Mouse (Mus musculus) hindbrain, embryonic 13.5 days (tissue): Measurements from ENCODE around the gene Sfxn5. TPM values are rescaled to one million over a fixed set of nuclear protein-coding genes. Genes with fewer than 3 reads are reported as not detected.

Source experiments
- ATAC-seq: fragments of 200-750 bp; cut with Nextera tagmentation; 2 replicates; pipeline ENCODE4 v1.8.0; 2017; ENCODE audit warnings: moderate TSS enrichment; ENCODE audit not compliant: low FRiP score
- H3K27ac ChIP-seq: fragments of 300-500 bp; sonication (generic); 2 replicates; pipeline ENCODE4 v1.5.1; 2015; ENCODE audit warnings: inconsistent platforms, mild to moderate bottlenecking, moderate library complexity
- H3K27me3 ChIP-seq: fragments of 300-500 bp; sonication (generic); 2 replicates; pipeline ENCODE4 v1.6.1; 2015; ENCODE audit warnings: mild to moderate bottlenecking, inconsistent platforms
- H3K36me3 ChIP-seq: fragments of 300-500 bp; sonication (generic); 2 replicates; pipeline ENCODE4 v1.6.1; 2015; ENCODE audit warnings: mild to moderate bottlenecking, inconsistent platforms
- H3K4me1 ChIP-seq: fragments of 300-500 bp; sonication (generic); replicated peaks from 2 replicates; pipeline ENCODE4 v1.6.1; 2015; ENCODE audit warnings: inconsistent platforms
- H3K4me2 ChIP-seq: fragments of 300-500 bp; sonication (generic); 2 replicates; pipeline ENCODE4 v1.6.1; 2015; ENCODE audit warnings: inconsistent platforms, mild to moderate bottlenecking, moderate library complexity
- H3K4me3 ChIP-seq: fragments of 300-500 bp; sonication (generic); 2 replicates; pipeline ENCODE4 v1.5.1; 2015; ENCODE audit warnings: mild to moderate bottlenecking, inconsistent platforms
- H3K9ac ChIP-seq: fragments of 300-500 bp; sonication (generic); 2 replicates; pipeline ENCODE4 v1.6.1; 2015; ENCODE audit warnings: mild to moderate bottlenecking, inconsistent platforms
- H3K9me3 ChIP-seq: fragments of 300-500 bp; sonication (generic); 2 replicates; pipeline ENCODE4 v1.6.1; 2016; ENCODE audit warnings: inconsistent platforms
- WGBS: fragments of 180-500 bp; shearing (Covaris S2); methylation state at CpG from one replicate; pipeline ENCODE4 v1.1.7; 2015; 5-methylcytosine and 5-hydroxymethylcytosine counted together
- polyA plus RNA-seq: library from polyadenylated mRNA; unstranded; fragments of >200 nt; fragmentation: Nextera tagmentation; extraction: Ambion mirVana; gene quantifications from 2 replicates; pipeline ENCODE4 v1.2.1, GENCODE M21; 2015

Gene Sfxn5
- polyA plus RNA-seq, 1 experiment from 2014 or later: 19.6 TPM

- H3K36me3 ChIP-seq: peaks cover 38% of the 10 kb centered on the region
- H3K4me2 ChIP-seq: no peak overlapping the region
- H3K9ac ChIP-seq: no peak overlapping the region
- no peaks in the 10 kb centered on the region for H3K4me1 ChIP-seq
- H3K27me3 ChIP-seq: 0 out of 2 replicates have a peak, but pooled peaks cover 15% of the 10 kb centered on the region
- H3K9me3 ChIP-seq: no peaks in the 10 kb centered on the region
- no peak for ATAC-seq
- no peak overlapping the region for H3K4me3 ChIP-seq
- H3K27ac ChIP-seq: no peak overlapping the region
Measured at GRCm38 (mm10) chr6:85344929-85345328, 11.7 kb upstream of the Sfxn5 start.

GRCm38 (mm10) chr6:85343027-85343426 lies 9.8 kb upstream of the Sfxn5 start:
- WGBS: 90% methylated on average over 8 of the region's 8 CpGs

GRCm38 (mm10) chr6:85341814-85342501 lies 8.7 kb upstream of the Sfxn5 start:
- peaks cover 15% of the 10 kb centered on the region; the same call in 1 of the 2 replicates for H3K27me3 ChIP-seq
- WGBS: 77% methylated on average over 13 of the region's 13 CpGs
- H3K9me3 ChIP-seq: no peaks in the 10 kb centered on the region
- no peak overlapping the region for H3K9ac ChIP-seq
- H3K4me3 ChIP-seq: no peak overlapping the region
- peaks cover 28% of the 10 kb centered on the region for H3K36me3 ChIP-seq
- no peak for ATAC-seq
- H3K27ac ChIP-seq: no peak overlapping the region
- H3K4me2 ChIP-seq: no peak overlapping the region
- H3K4me1 ChIP-seq: no peaks in the 10 kb centered on the region

More at GRCm38 (mm10) chr6:85343027-85343426, 9.8 kb upstream of the Sfxn5 start:
- no peak for ATAC-seq
- H3K9me3 ChIP-seq: no peaks in the 10 kb centered on the region
- no peak overlapping the region for H3K9ac ChIP-seq
- peaks cover 32% of the 10 kb centered on the region for H3K36me3 ChIP-seq
- 0 out of 2 replicates have a peak, but pooled peaks cover 15% of the 10 kb centered on the region for H3K27me3 ChIP-seq
- no peaks in the 10 kb centered on the region for H3K4me1 ChIP-seq
- no peak overlapping the region for H3K4me3 ChIP-seq
- no peak overlapping the region for H3K27ac ChIP-seq
- no peak overlapping the region for H3K4me2 ChIP-seq

- no peak overlapping the region for H3K27ac ChIP-seq
- H3K36me3 ChIP-seq: peaks cover 38% of the 10 kb centered on the region
- H3K9me3 ChIP-seq: no peaks in the 10 kb centered on the region
- peaks cover 28% of the 10 kb centered on the region; the same call in 1 of the 2 replicates for H3K27me3 ChIP-seq
- H3K9ac ChIP-seq: no peak overlapping the region
- H3K4me1 ChIP-seq: no peaks in the 10 kb centered on the region
- no peak for ATAC-seq
- H3K4me3 ChIP-seq: no peak overlapping the region
- 77% methylated on average over 12 of the region's 12 CpGs for WGBS
- H3K4me2 ChIP-seq: no peak overlapping the region
Measured at GRCm38 (mm10) chr6:85340184-85340583, 7.0 kb upstream of the Sfxn5 start.

- no peak for ATAC-seq
- 70% methylated on average over 1 of the region's 1 CpGs for WGBS
- no peak overlapping the region for H3K4me2 ChIP-seq
- no peaks in the 10 kb centered on the region for H3K9me3 ChIP-seq
- no peak overlapping the region for H3K9ac ChIP-seq
- no peak overlapping the region for H3K27ac ChIP-seq
- no peaks in the 10 kb centered on the region for H3K4me1 ChIP-seq
- H3K4me3 ChIP-seq: no peak overlapping the region
- H3K36me3 ChIP-seq: peaks cover 38% of the 10 kb centered on the region
- H3K27me3 ChIP-seq: peaks cover 26% of the 10 kb centered on the region; the same call in 1 of the 2 replicates
Measured at GRCm38 (mm10) chr6:85339273-85339901, 6.2 kb upstream of the Sfxn5 start.

- H3K36me3 ChIP-seq: peaks cover 37% of the 10 kb centered on the region
- no peaks in the 10 kb centered on the region for H3K9me3 ChIP-seq
- H3K4me2 ChIP-seq: no peak overlapping the region
- H3K9ac ChIP-seq: no peak overlapping the region
- 84% methylated on average over 9 of the region's 9 CpGs for WGBS
- peaks cover 5% of the 10 kb centered on the region for H3K4me1 ChIP-seq
- ATAC-seq: no peak
- no peak overlapping the region for H3K4me3 ChIP-seq
- H3K27me3 ChIP-seq: peaks cover 20% of the 10 kb centered on the region; the same call in 1 of the 2 replicates
- H3K27ac ChIP-seq: no peak overlapping the region
Measured at GRCm38 (mm10) chr6:85336944-85337343, 3.7 kb upstream of the Sfxn5 start.

GRCm38 (mm10) chr6:85335352-85335751 lies 2.1 kb upstream of the Sfxn5 start:
- Histone ChIP-seq H3K27ac (no peak overlapping the region), H3K4me1 (peaks cover 9% of the 10 kb centered on the region), H3K4me3 (no peak overlapping the region), H3K27me3 (peaks cover 35% of the 10 kb centered on the region), H3K9me3 (no peaks in the 10 kb centered on the region), H3K4me2 (no peak overlapping the region), H3K9ac (no peak overlapping the region), H3K36me3 (peaks cover 21% of the 10 kb centered on the region)
- ATAC-seq: no peak
- 54% methylated on average over 3 of the region's 3 CpGs for WGBS

GRCm38 (mm10) chr6:85334851-85335250 lies 1.6 kb upstream of the Sfxn5 start:
- Histone ChIP-seq H3K27me3 (peaks cover 40% of the 10 kb centered on the region), H3K4me1 (peaks cover 9% of the 10 kb centered on the region), H3K27ac (no peak overlapping the region), H3K9me3 (no peaks in the 10 kb centered on the region), H3K9ac (no peak overlapping the region), H3K36me3 (peaks cover 18% of the 10 kb centered on the region), H3K4me3 (no peak overlapping the region), H3K4me2 (no peak overlapping the region)
- WGBS: 65% methylated on average over 5 of the region's 5 CpGs
- ATAC-seq: no peak

- ATAC-seq: no peak
- peak overlapping the region; percentile 98 for H3K4me2 ChIP-seq
- peaks cover 40% of the 10 kb centered on the region for H3K27me3 ChIP-seq
- H3K36me3 ChIP-seq: peaks cover 18% of the 10 kb centered on the region
- H3K4me3 ChIP-seq: peak overlapping the region; percentile 69; the same call in 1 of the 2 replicates
- H3K27ac ChIP-seq: peak overlapping the region; percentile 95
- H3K9ac ChIP-seq: no peak overlapping the region; the same call in 1 of the 2 replicates
- peaks cover 9% of the 10 kb centered on the region for H3K4me1 ChIP-seq
- H3K9me3 ChIP-seq: no peaks in the 10 kb centered on the region
Measured at GRCm38 (mm10) chr6:85334251-85334650, 1.0 kb upstream of the Sfxn5 start.

GRCm38 (mm10) chr6:85333732-85334131 lies 510 bp upstream of the Sfxn5 start:
- Histone ChIP-seq H3K4me3 (peak overlapping the region; percentile 69), H3K27ac (peak overlapping the region; percentile 95), H3K27me3 (peaks cover 40% of the 10 kb centered on the region), H3K4me2 (peak overlapping the region; percentile 98), H3K36me3 (peaks cover 18% of the 10 kb centered on the region), H3K9ac (peak overlapping the region; percentile 81), H3K9me3 (no peaks in the 10 kb centered on the region), H3K4me1 (peaks cover 9% of the 10 kb centered on the region)
- WGBS: 4% methylated on average over 13 of the region's 13 CpGs
- ATAC-seq: no peak

- WGBS: under 1% methylated on average over 41 of the region's 41 CpGs
- peak; percentile 41 for ATAC-seq
Measured at GRCm38 (mm10) chr6:85332351-85332999, 747 bp downstream of the Sfxn5 start.

GRCm38 (mm10) chr6:85331736-85332135 lies 1.5 kb downstream of the Sfxn5 start:
- Histone ChIP-seq H3K4me1 (peaks cover 9% of the 10 kb centered on the region), H3K4me2 (peak overlapping the region; percentile 98), H3K27me3 (peaks cover 37% of the 10 kb centered on the region), H3K9ac (no peak overlapping the region; the same call in 1 of the 2 replicates), H3K4me3 (peak overlapping the region; percentile 69), H3K27ac (no peak overlapping the region), H3K9me3 (no peaks in the 10 kb centered on the region), H3K36me3 (peaks cover 10% of the 10 kb centered on the region)
- 12% methylated on average over 8 of the region's 8 CpGs for WGBS
- no peak for ATAC-seq

More at GRCm38 (mm10) chr6:85332351-85332999, 747 bp downstream of the Sfxn5 start:
- peak overlapping the region; percentile 60; the same call in 1 of the 2 replicates for H3K27ac ChIP-seq
- H3K9me3 ChIP-seq: no peaks in the 10 kb centered on the region
- peaks cover 40% of the 10 kb centered on the region for H3K27me3 ChIP-seq
- H3K4me2 ChIP-seq: peak overlapping the region; percentile 98
- H3K9ac ChIP-seq: peak overlapping the region; percentile 81
- peak overlapping the region; percentile 69 for H3K4me3 ChIP-seq
- peaks cover 17% of the 10 kb centered on the region for H3K36me3 ChIP-seq
- peaks cover 9% of the 10 kb centered on the region for H3K4me1 ChIP-seq
